In the genomic region with DNA sequence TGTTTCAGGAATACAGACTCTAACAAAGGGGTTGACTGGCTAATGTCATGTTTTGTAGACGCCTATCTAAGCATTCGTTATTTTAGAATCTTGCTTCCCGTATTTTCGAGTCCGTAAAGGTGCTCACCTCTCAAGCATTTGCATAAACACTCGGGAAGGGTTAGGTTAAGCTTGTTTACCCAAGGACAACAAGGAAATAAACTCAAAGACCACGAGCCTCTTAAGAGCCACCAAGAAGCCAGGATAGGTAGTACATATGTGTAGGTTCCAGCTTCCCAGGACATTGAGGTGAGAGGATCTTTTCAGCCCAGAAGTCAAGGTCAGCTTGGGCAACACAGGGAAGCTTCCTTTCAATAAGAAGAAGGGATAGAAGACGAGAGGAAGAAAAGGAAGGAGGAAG, we compare ENCODE assay signal across 21 mouse cellular contexts. TPM values are rescaled to one million over a fixed set of nuclear protein-coding genes. Genes with fewer than 3 reads are reported as not detected.
DNase-seq lines count a peak whose midpoint lies in the region; ATAC-seq and TF ChIP-seq lines count a peak whose summit lies in the region.
"Had no signal": no experiment of that assay in that cellular context is flagged by ENCODE, and none has a peak within 500 bp of the region (broad histone marks: within the 10 kb centered on the region; RNA-seq: fewer than 3 reads in every experiment).

No protein-coding gene starts in this region.

- H3K4me1 ChIP-seq in kidney, embryonic 15.5 days: peaks cover 23% of the 10 kb centered on the region
- no peaks in the 10 kb centered on the region for H3K4me1 ChIP-seq in lung, postnatal 0 days (ENCODE audit: insufficient read depth, low read depth, low read length)

- H3K27me3 ChIP-seq in kidney, embryonic 15.5 days: peaks cover 13% of the 10 kb centered on the region; the same call in 1 of the 2 replicates
- no peaks in the 10 kb centered on the region for H3K27me3 ChIP-seq in lung, postnatal 0 days (replicated peaks; ENCODE audit: insufficient read depth, low read length)
- H3K27me3 ChIP-seq in myocyte (ENCODE audit: control insufficient read depth, insufficient read depth, insufficient read length): no peaks in the 10 kb centered on the region

- peak overlapping the region; percentile 76 for H3K27ac ChIP-seq in kidney, embryonic 15.5 days
- H3K27ac ChIP-seq in lung, postnatal 0 days (ENCODE audit: low read length): no peak overlapping the region
- H3K27ac ChIP-seq: embryonic facial prominence, embryonic 10.5 days; forebrain, embryonic 10.5 days; heart, embryonic 10.5 days; hindbrain, embryonic 13.5 days had no signal

- 77% methylated on average over 8 of the region's 8 CpGs for WGBS in kidney, embryonic 15.5 days
- 69% methylated on average over 8 of the region's 8 CpGs for WGBS in lung, postnatal 0 days

- no peak for TF ChIP-seq POLR2A in myocyte (IDR thresholded peaks at IDR 0.05; ENCODE audit: insufficient read length, low read depth)

- H3ac ChIP-seq in myocyte (ENCODE audit: control insufficient read depth, insufficient read length): no peak overlapping the region

- H3K4me2 ChIP-seq in kidney, embryonic 15.5 days: no peak overlapping the region
- H3K4me2 ChIP-seq in lung, postnatal 0 days (replicated peaks; ENCODE audit: low read depth, low read length): no peak overlapping the region
- H3K4me2 ChIP-seq in myocyte (ENCODE audit: low read depth): peak overlapping the region; percentile 67
- H3K4me2 ChIP-seq: hindbrain, embryonic 13.5 days had no signal

- H3K9me3 ChIP-seq in kidney, embryonic 15.5 days (replicated peaks): no peaks in the 10 kb centered on the region; the same call in 1 of the 2 replicates
- no peaks in the 10 kb centered on the region for H3K9me3 ChIP-seq in lung, postnatal 0 days (ENCODE audit: low read length)
- H3K9me3 ChIP-seq: embryonic facial prominence, embryonic 10.5 days; forebrain, embryonic 10.5 days; heart, embryonic 10.5 days; hindbrain, embryonic 13.5 days had no signal

- no peak for TF ChIP-seq CTCF in lung, postnatal 0 days (IDR thresholded peaks at IDR 0.05)

- H3K36me3 ChIP-seq in kidney, embryonic 15.5 days: no peaks in the 10 kb centered on the region
- H3K36me3 ChIP-seq in lung, postnatal 0 days (ENCODE audit: insufficient read depth, low read length): no peaks in the 10 kb centered on the region
- H3K36me3 ChIP-seq in myocyte (ENCODE audit: control insufficient read depth, insufficient read depth): no peaks in the 10 kb centered on the region
- H3K36me3 ChIP-seq: embryonic facial prominence, embryonic 10.5 days; forebrain, embryonic 10.5 days; G1E; heart, embryonic 10.5 days; hindbrain, embryonic 13.5 days had no signal

- no peak overlapping the region for H3K4me3 ChIP-seq in kidney, embryonic 15.5 days (replicated peaks)
- H3K4me3 ChIP-seq in lung, postnatal 0 days (ENCODE audit: low read depth, low read length): no peak overlapping the region
- H3K4me3 ChIP-seq in myocyte: peak overlapping the region; percentile 2
- H3K4me3 ChIP-seq: embryonic facial prominence, embryonic 10.5 days; erythroblast, embryonic 14.5 days; forebrain, embryonic 10.5 days; heart, embryonic 10.5 days; hindbrain, embryonic 13.5 days had no signal

- ATAC-seq in kidney, embryonic 15.5 days (replicated peaks; ENCODE audit: low FRiP score): no peak
- no peak for ATAC-seq in lung, postnatal 0 days
- no peak for ATAC-seq in megakaryocyte progenitor cell, adult 5-6 weeks (replicated peaks; ENCODE audit: poor library complexity)
- ATAC-seq: CD4-positive, CD25-positive, alpha-beta regulatory T cell, adult 4 months; forebrain, embryonic 14.5 days had no signal

- H3K79me2 ChIP-seq in myocyte (ENCODE audit: control insufficient read depth, insufficient read depth): no peaks in the 10 kb centered on the region

- no peak for TF ChIP-seq EP300 in lung, postnatal 0 days (IDR thresholded peaks at IDR 0.05)

- no peak for DNase-seq in kidney, postnatal 4 days
- DNase-seq in lung, postnatal 0 days (ENCODE audit: low spot score): peak; percentile 32
- DNase-seq in lung, postnatal 25 days (ENCODE audit: low spot score): no peak
- DNase-seq: adrenal gland, adult 8-10 months; adrenal gland, postnatal 36 days; cerebellum, adult 2 months; cerebellum, postnatal 10 days; heart, adult 18-20 months; heart, postnatal 10 days had no signal

- no peak overlapping the region for H3K9ac ChIP-seq in kidney, embryonic 15.5 days
- H3K9ac ChIP-seq in lung, postnatal 0 days (replicated peaks; ENCODE audit: low read depth): no peak overlapping the region

TF ChIP-seq in myocyte, 11 proteins besides CTCF, POLR2A, EP300 and RAD21:
- TF ChIP-seq E2F4 (IDR thresholded peaks at IDR 0.05; ENCODE audit: insufficient read depth) (no peak), POLR2AphosphoS2 (IDR thresholded peaks at IDR 0.05; ENCODE audit: insufficient read length, low read depth) (no peak), SRF (IDR thresholded peaks at IDR 0.05; ENCODE audit: control insufficient read depth, insufficient read length, low read depth) (no peak), MAX (IDR thresholded peaks at IDR 0.05; ENCODE audit: low read depth) (no peak), USF1 (IDR thresholded peaks at IDR 0.05; ENCODE audit: low read depth) (no peak), MYOG (IDR thresholded peaks at IDR 0.05; ENCODE audit: control insufficient read depth in 1 of 3, insufficient read depth in 1 of 3, insufficient read length in 2 of 3, low read depth in 2 of 3) (no peak), TCF12 (IDR thresholded peaks at IDR 0.05; ENCODE audit: insufficient read depth, poor library complexity, severe bottlenecking) (no peak), REST (IDR thresholded peaks at IDR 0.05; ENCODE audit: insufficient read depth, insufficient read length) (no peak), TCF3 (IDR thresholded peaks at IDR 0.05; ENCODE audit: insufficient read length, low read depth) (no peak), MYOD1 (IDR thresholded peaks at IDR 0.05; ENCODE audit: control insufficient read depth in 1 of 3, insufficient read length in 2 of 3, low read depth in 2 of 3) (no peak)

RNA-seq across cellular contexts. Expression of gene Slc16a11, which starts 13.4 kb away (rescaled TPM):
- 4.3 and 5.8 TPM in 2 replicates for polyA plus RNA-seq in kidney, embryonic 15.5 days (2015; fragmentation: Nextera tagmentation; extraction: Ambion mirVana)
- 7.9 TPM in 2 replicates for polyA plus RNA-seq in lung, postnatal 0 days (2015; fragmentation: Nextera tagmentation; extraction: Ambion mirVana)
- 17.4 TPM for polyA plus RNA-seq in myocyte (2012; fragmentation: generic; extraction: Trizol)
- not detected in 2 replicates for total RNA-seq in megakaryocyte progenitor cell, adult 5-6 weeks (2015)
- not detected in 2 replicates for total RNA-seq in megakaryocyte progenitor cell, adult 5-6 weeks (2017)
- total RNA-seq: G1E; gastrocnemius, postnatal 4 days had no signal
- polyA plus RNA-seq: CD4-positive, CD25-positive, alpha-beta regulatory T cell, adult 4 months; erythroblast, embryonic 14.5 days; G1E had no signal

RNA-seq across cellular contexts. Expression of gene Slc16a13, which starts 21.8 kb away (rescaled TPM):
- polyA plus RNA-seq in kidney, embryonic 15.5 days (2015; fragmentation: Nextera tagmentation; extraction: Ambion mirVana): 13.3 TPM in 2 replicates
- 4.5 and 6.0 TPM in 2 replicates for polyA plus RNA-seq in lung, postnatal 0 days (2015; fragmentation: Nextera tagmentation; extraction: Ambion mirVana)
- 4.8 TPM for polyA plus RNA-seq in myocyte (2012; fragmentation: generic; extraction: Trizol)
- total RNA-seq in megakaryocyte progenitor cell, adult 5-6 weeks (2015): 4.4 and 7.0 TPM in 2 replicates
- 2.5 and 4.6 TPM in 2 replicates for total RNA-seq in megakaryocyte progenitor cell, adult 5-6 weeks (2017)

RNA-seq across cellular contexts. Expression of gene Bcl6b, which starts 30.5 kb away (rescaled TPM):
- 26.9 and 28.4 TPM in 2 replicates for polyA plus RNA-seq in kidney, embryonic 15.5 days (2015; fragmentation: Nextera tagmentation; extraction: Ambion mirVana)
- polyA plus RNA-seq in lung, postnatal 0 days (2015; fragmentation: Nextera tagmentation; extraction: Ambion mirVana): 19.2 and 31.6 TPM in 2 replicates
- 2.8 TPM for polyA plus RNA-seq in myocyte (2012; fragmentation: generic; extraction: Trizol)
- total RNA-seq in megakaryocyte progenitor cell, adult 5-6 weeks (2015): 0.17 TPM in 1 of 2 replicates, not detected in the other
- not detected in 2 replicates for total RNA-seq in megakaryocyte progenitor cell, adult 5-6 weeks (2017)
- polyA plus RNA-seq: G1E had no signal

RNA-seq across cellular contexts. Expression of gene 0610010K14Rik, which starts 38.6 kb away (rescaled TPM):
- 178 and 179 TPM in 2 replicates for polyA plus RNA-seq in kidney, embryonic 15.5 days (2015; fragmentation: Nextera tagmentation; extraction: Ambion mirVana)
- polyA plus RNA-seq in lung, postnatal 0 days (2015; fragmentation: Nextera tagmentation; extraction: Ambion mirVana): 115 and 118 TPM in 2 replicates
- 75.5 TPM for polyA plus RNA-seq in myocyte (2012; fragmentation: generic; extraction: Trizol)
- total RNA-seq in megakaryocyte progenitor cell, adult 5-6 weeks (2015): 73.4 and 77.3 TPM in 2 replicates
- total RNA-seq in megakaryocyte progenitor cell, adult 5-6 weeks (2017): 24.4 and 31.2 TPM in 2 replicates

RNA-seq across cellular contexts. Expression of gene Gm21988, which starts 40.5 kb away (rescaled TPM):
- 10.4 and 13.0 TPM in 2 replicates for polyA plus RNA-seq in kidney, embryonic 15.5 days (2015; fragmentation: Nextera tagmentation; extraction: Ambion mirVana)
- polyA plus RNA-seq in lung, postnatal 0 days (2015; fragmentation: Nextera tagmentation; extraction: Ambion mirVana): 11.0 and 15.3 TPM in 2 replicates
- polyA plus RNA-seq in myocyte (2012; fragmentation: generic; extraction: Trizol): 9.2 TPM
- total RNA-seq in megakaryocyte progenitor cell, adult 5-6 weeks (2015): 3.4 and 4.1 TPM in 2 replicates
- total RNA-seq in megakaryocyte progenitor cell, adult 5-6 weeks (2017): 0.10 and 2.4 TPM in 2 replicates
